Mouse (Mus musculus): ENCODE data around the gene Por. TPM values are rescaled to one million over a fixed set of nuclear protein-coding genes. Genes with fewer than 3 reads are reported as not detected.

Por gene
- total and polyA plus RNA-seq, 3 experiments = 40.3 to 64.4 TPM; not detected in 1

- no peak for DNase-seq (ENCODE audit: low read depth, low spot score)
Measured at GRCm38 (mm10) chr5:135672509-135672908, 2.7 kb downstream of the Por start.

DNA sequence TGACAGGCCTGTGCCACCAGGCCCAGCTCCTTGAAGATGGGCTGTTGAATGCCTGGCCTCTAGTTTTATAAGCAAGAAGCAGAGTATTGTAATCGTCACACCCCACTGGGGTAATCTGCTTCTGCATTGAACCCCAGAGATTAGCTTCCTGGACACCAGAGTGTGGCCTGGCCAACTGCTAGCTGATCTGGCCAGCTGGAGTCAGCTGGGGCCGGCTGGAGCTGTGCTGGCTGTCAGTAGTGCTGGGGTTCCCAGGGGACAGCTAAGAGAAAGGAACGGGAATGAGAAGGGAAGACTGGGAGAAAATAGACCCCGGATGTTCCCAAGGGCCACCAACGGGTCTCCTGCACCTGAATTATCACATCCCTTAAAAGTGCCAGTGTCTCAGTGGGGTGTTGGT, 3.1 kb downstream of the Por start:
- Histone ChIP-seq H3K4me1 (ENCODE audit: control insufficient read depth in 1 of 2, insufficient read depth in 2 of 2, low read length in 2 of 2) (peaks cover 0 to 8% of the 10 kb centered on the region in 2 experiments; a peak in 1 of 4 replicates), H3K4me3 (ENCODE audit: control insufficient read depth in 1 of 2, insufficient read depth in 1 of 2, low read depth in 2 of 2, low read length in 2 of 2) (no peak overlapping the region), H3K9me3 (replicated peaks; ENCODE audit: insufficient read depth, low read length) (no peaks in the 10 kb centered on the region), H3K9ac (ENCODE audit: control insufficient read depth, low read depth, low read length, poor library complexity, severe bottlenecking) (no peak overlapping the region), H3K27me3 (ENCODE audit: control insufficient read depth in 1 of 2, insufficient read depth in 2 of 2, low read length in 2 of 2) (no peaks in the 10 kb centered on the region), H3K79me2 (ENCODE audit: control insufficient read depth, insufficient read depth, low read length, poor library complexity) (no peaks in the 10 kb centered on the region), H3K36me3 (ENCODE audit: control insufficient read depth in 1 of 2, insufficient read depth in 2 of 2, low read length in 2 of 2) (no peaks in the 10 kb centered on the region), H3K27ac (ENCODE audit: control insufficient read depth, low read depth, low read length) (no peak overlapping the region)
- DNase-seq (ENCODE audit: low read depth, low spot score) = no peak
- TF ChIP-seq ZMIZ1 (IDR thresholded peaks at IDR 0.05; ENCODE audit: low read depth, low read length) (no peak), KAT2A (conservative IDR thresholded peaks at IDR 0.05; ENCODE audit: low read depth, low read length) (no peak), ZNF384 (IDR thresholded peaks at IDR 0.05; ENCODE audit: low read depth, low read length) (no peak), MAZ (IDR thresholded peaks at IDR 0.05; ENCODE audit: low read depth, low read length) (no peak), SMC3 (IDR thresholded peaks at IDR 0.05; ENCODE audit: low read depth, low read length) (no peak), GATA1 (IDR thresholded peaks at IDR 0.05; ENCODE audit: low read depth, low read length) (no peak), ZC3H11A (IDR thresholded peaks at IDR 0.05; ENCODE audit: low read depth, low read length) (no peak), JUND (IDR thresholded peaks at IDR 0.05; ENCODE audit: low read depth, low read length) (no peak), ZKSCAN1 (IDR thresholded peaks at IDR 0.05; ENCODE audit: low read depth, low read length) (no peak), CHD2 (IDR thresholded peaks at IDR 0.05; ENCODE audit: low read length) (no peak), POLR2AphosphoS2 (IDR thresholded peaks at IDR 0.05; ENCODE audit: low read length) (no peak), EP300 (IDR thresholded peaks at IDR 0.05; ENCODE audit: low read depth in 1 of 2, low read length in 2 of 2) (no peak), BHLHE40 (IDR thresholded peaks at IDR 0.05; ENCODE audit: borderline replicate concordance, low read depth, low read length) (no peak), NRF1 (IDR thresholded peaks at IDR 0.05; ENCODE audit: insufficient read depth, low read depth, low read length, poor library complexity, severe bottlenecking) (no peak), TBP (IDR thresholded peaks at IDR 0.05; ENCODE audit: low read depth, low read length) (no peak), MAFK (IDR thresholded peaks at IDR 0.05; ENCODE audit: borderline replicate concordance, low read depth, low read length) (no peak), CHD1 (IDR thresholded peaks at IDR 0.05; ENCODE audit: low read depth, low read length) (no peak), MXI1 (IDR thresholded peaks at IDR 0.05; ENCODE audit: low read depth, low read length) (no peak), RAD21 (IDR thresholded peaks at IDR 0.05; ENCODE audit: low read depth, low read length) (no peak), TAL1 (IDR thresholded peaks at IDR 0.05; ENCODE audit: low read length) (no peak)

More at GRCm38 (mm10) chr5:135672509-135672908, 2.7 kb downstream of the Por start:
- Histone ChIP-seq H3K27me3 (ENCODE audit: control insufficient read depth in 1 of 2, insufficient read depth in 2 of 2, low read length in 2 of 2) (no peaks in the 10 kb centered on the region), H3K36me3 (ENCODE audit: control insufficient read depth in 1 of 2, insufficient read depth in 2 of 2, low read length in 2 of 2) (no peaks in the 10 kb centered on the region), H3K27ac (ENCODE audit: control insufficient read depth, low read depth, low read length) (no peak overlapping the region), H3K4me1 (ENCODE audit: control insufficient read depth in 1 of 2, insufficient read depth in 2 of 2, low read length in 2 of 2) (peaks cover 0 to 8% of the 10 kb centered on the region in 2 experiments; a peak in 1 of 4 replicates), H3K4me3 (ENCODE audit: control insufficient read depth in 1 of 2, insufficient read depth in 1 of 2, low read depth in 2 of 2, low read length in 2 of 2) (no peak overlapping the region), H3K9me3 (replicated peaks; ENCODE audit: insufficient read depth, low read length) (no peaks in the 10 kb centered on the region), H3K9ac (ENCODE audit: control insufficient read depth, low read depth, low read length, poor library complexity, severe bottlenecking) (no peak overlapping the region), H3K79me2 (ENCODE audit: control insufficient read depth, insufficient read depth, low read length, poor library complexity) (no peaks in the 10 kb centered on the region)
- TF ChIP-seq GABPA (IDR thresholded peaks at IDR 0.05; ENCODE audit: low read depth, low read length) = no peak
- no peak for TF ChIP-seq MYB (IDR thresholded peaks at IDR 0.05; ENCODE audit: low read depth, low read length)
- no peak for TF ChIP-seq BHLHE40 (IDR thresholded peaks at IDR 0.05; ENCODE audit: borderline replicate concordance, low read depth, low read length)
- TF ChIP-seq POLR2AphosphoS2 (IDR thresholded peaks at IDR 0.05; ENCODE audit: low read length) = no peak
- no peak for TF ChIP-seq NELFE (IDR thresholded peaks at IDR 0.05; ENCODE audit: low read depth, low read length)
- no peak for TF ChIP-seq MEF2A (IDR thresholded peaks at IDR 0.05; ENCODE audit: extremely low read depth, insufficient replicate concordance, low read depth, low read length, poor library complexity, severe bottlenecking)
- no peak for TF ChIP-seq ZNF384 (IDR thresholded peaks at IDR 0.05; ENCODE audit: low read depth, low read length)
- no peak for TF ChIP-seq MXI1 (IDR thresholded peaks at IDR 0.05; ENCODE audit: low read depth, low read length)
- no peak for TF ChIP-seq TCF12 (IDR thresholded peaks at IDR 0.05; ENCODE audit: low read depth, low read length)
- no peak for TF ChIP-seq ELF1 (IDR thresholded peaks at IDR 0.05; ENCODE audit: low read depth, low read length)
- no peak for TF ChIP-seq EP300 (IDR thresholded peaks at IDR 0.05; ENCODE audit: low read depth in 1 of 2, low read length in 2 of 2)
- TF ChIP-seq RAD21 (IDR thresholded peaks at IDR 0.05; ENCODE audit: low read depth, low read length) = no peak
- no peak for TF ChIP-seq GATA1 (IDR thresholded peaks at IDR 0.05; ENCODE audit: low read depth, low read length)
